Comparison of ENCODE assay signal across 14 mouse cellular contexts in the genomic region with DNA sequence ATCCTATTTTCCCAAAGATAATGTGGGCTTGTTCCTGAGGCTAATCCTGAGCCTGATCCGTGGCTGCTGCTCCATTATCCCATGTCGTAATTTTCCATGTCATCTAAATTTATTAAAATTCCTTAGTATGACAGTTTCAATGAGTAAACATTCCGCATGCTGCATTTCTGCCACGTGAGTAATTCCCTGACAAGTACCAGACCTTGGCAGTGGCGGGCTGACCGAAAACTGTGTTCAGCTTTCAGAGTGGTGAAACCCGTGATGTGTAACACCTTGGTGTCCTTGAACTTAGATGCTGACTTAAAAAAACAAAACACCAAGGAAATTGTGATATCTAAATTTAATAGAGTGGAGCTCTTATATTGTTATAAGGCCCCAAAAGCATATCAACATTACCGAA. TPM values are rescaled to one million over a fixed set of nuclear protein-coding genes. Genes with fewer than 3 reads are reported as not detected.
DNase-seq lines count a peak whose midpoint lies in the region; ATAC-seq lines count a peak whose summit lies in the region.
"Had no signal": no experiment of that assay in that cellular context is flagged by ENCODE, and none has a peak within 500 bp of the region (broad histone marks: within the 10 kb centered on the region; RNA-seq: fewer than 3 reads in every experiment).

No protein-coding gene starts in this region.

- H3K4me1 ChIP-seq in kidney, embryonic 14.5 days (ENCODE audit: control insufficient read depth, insufficient read depth, low read length), result peaks cover 8% of the 10 kb centered on the region; the same call in 1 of the 2 replicates
- H3K4me1 ChIP-seq in embryonic facial prominence, embryonic 15.5 days, result peaks cover 6% of the 10 kb centered on the region; the same call in 1 of the 2 replicates

- H3K27ac ChIP-seq in kidney, embryonic 14.5 days (ENCODE audit: low read depth, low read length), result no peak overlapping the region
- H3K27ac ChIP-seq in embryonic facial prominence, embryonic 15.5 days (replicated peaks), result peak overlapping the region; percentile 31; the same call in 1 of the 2 replicates
- H3K27ac ChIP-seq: macrophage; midbrain, embryonic 15.5 days; neural tube, embryonic 13.5 days had no signal

- no peak overlapping the region for H3K4me2 ChIP-seq in kidney, embryonic 14.5 days (replicated peaks; ENCODE audit: low read depth, low read length)
- no peak overlapping the region for H3K4me2 ChIP-seq in embryonic facial prominence, embryonic 15.5 days (replicated peaks)
- H3K4me2 ChIP-seq: midbrain, embryonic 15.5 days; neural tube, embryonic 13.5 days had no signal

- WGBS in kidney, embryonic 14.5 days, result 89% methylated on average over 8 of the region's 8 CpGs
- 62% methylated on average over 8 of the region's 8 CpGs for WGBS in embryonic facial prominence, embryonic 15.5 days

- peaks cover 52% of the 10 kb centered on the region for H3K36me3 ChIP-seq in kidney, embryonic 14.5 days (ENCODE audit: control insufficient read depth, insufficient read depth, low read length)
- H3K36me3 ChIP-seq in embryonic facial prominence, embryonic 15.5 days, result peaks cover 36% of the 10 kb centered on the region

- H3K27me3 ChIP-seq in kidney, embryonic 14.5 days (ENCODE audit: control insufficient read depth, insufficient read depth, low read length), result no peaks in the 10 kb centered on the region
- H3K27me3 ChIP-seq in embryonic facial prominence, embryonic 15.5 days, result no peaks in the 10 kb centered on the region
- H3K27me3 ChIP-seq: midbrain, embryonic 15.5 days; neural tube, embryonic 13.5 days had no signal

- H3K4me3 ChIP-seq in kidney, embryonic 14.5 days (ENCODE audit: low read length), result no peak overlapping the region
- no peak overlapping the region for H3K4me3 ChIP-seq in embryonic facial prominence, embryonic 15.5 days (replicated peaks)
- H3K4me3 ChIP-seq: midbrain, embryonic 15.5 days; neural tube, embryonic 13.5 days had no signal

- ATAC-seq in kidney, embryonic 14.5 days (ENCODE audit: low FRiP score, low TSS enrichment), result no peak
- no peak for ATAC-seq in embryonic facial prominence, embryonic 15.5 days (ENCODE audit: insufficient number of reproducible peaks, low FRiP score, low TSS enrichment, low read depth)
- no peak for ATAC-seq in granulocyte monocyte progenitor cell, adult 5-6 weeks (replicated peaks; ENCODE audit: poor library complexity, severe bottlenecking)
- ATAC-seq: intestine, embryonic 16.5 days; midbrain, embryonic 15.5 days had no signal

- no peaks in the 10 kb centered on the region for H3K9me3 ChIP-seq in kidney, embryonic 14.5 days (ENCODE audit: control insufficient read depth, low read length)
- no peaks in the 10 kb centered on the region for H3K9me3 ChIP-seq in embryonic facial prominence, embryonic 15.5 days (replicated peaks)
- H3K9me3 ChIP-seq: midbrain, embryonic 15.5 days; neural tube, embryonic 13.5 days had no signal

- DNase-seq in adrenal gland, adult (ENCODE audit: inconsistent age in 2 of 2, low spot score in 1 of 2), result peak; percentile 60 to 83
- no peak for DNase-seq in adrenal gland, postnatal 4 days (ENCODE audit: low spot score in 2 of 2)
- peak; percentile 64 for DNase-seq in kidney, adult 9 months
- DNase-seq in MN1 (ENCODE audit: low spot score), result peak; percentile 27
- no peak for DNase-seq in spleen, adult 18-20 months
- DNase-seq: retina, postnatal 1 day had no signal

- no peak overlapping the region for H3K9ac ChIP-seq in kidney, embryonic 14.5 days (ENCODE audit: low read depth, low read length)
- H3K9ac ChIP-seq in embryonic facial prominence, embryonic 15.5 days, result no peak overlapping the region
- H3K9ac ChIP-seq: midbrain, embryonic 15.5 days; neural tube, embryonic 13.5 days had no signal

RNA-seq across cellular contexts. Expression of gene Pkd2, which starts 6.0 kb away (rescaled TPM):
- total RNA-seq in adrenal gland, postnatal 4 days (2021), result 10 to 100 TPM; 52.6 to 59.5 TPM
- 15.3 and 29.3 TPM in 2 replicates for polyA plus RNA-seq in kidney, embryonic 14.5 days (2014; fragmentation: Nextera tagmentation; extraction: Ambion mirVana)
- 18.4 and 19.9 TPM in 2 replicates for polyA plus RNA-seq in embryonic facial prominence, embryonic 15.5 days (2015; fragmentation: Nextera tagmentation; extraction: Ambion mirVana)
- 4.3 and 4.8 TPM in 2 replicates for total RNA-seq in granulocyte monocyte progenitor cell, adult 5-6 weeks (2014; fragmentation: Nextera tagmentation)
- total RNA-seq in granulocyte monocyte progenitor cell, adult 5-6 weeks (2017), result 3.5 TPM in 2 replicates
- total RNA-seq: MEL had no signal

RNA-seq across cellular contexts. Expression of gene Spp1, which starts 30.4 kb away (rescaled TPM):
- 10 to 100 TPM in 1 of 2 experiments, 1 to 10 TPM in 1; 5.8 to 55.5 TPM for total RNA-seq in adrenal gland, postnatal 4 days (2021)
- 6.5 and 6.7 TPM in 2 replicates for polyA plus RNA-seq in kidney, embryonic 14.5 days (2014; fragmentation: Nextera tagmentation; extraction: Ambion mirVana)
- 431 and 448 TPM in 2 replicates for polyA plus RNA-seq in embryonic facial prominence, embryonic 15.5 days (2015; fragmentation: Nextera tagmentation; extraction: Ambion mirVana)
- 3.7 and 6.6 TPM in 2 replicates for total RNA-seq in granulocyte monocyte progenitor cell, adult 5-6 weeks (2014; fragmentation: Nextera tagmentation)
- 2.3 and 14.9 TPM in 2 replicates for total RNA-seq in granulocyte monocyte progenitor cell, adult 5-6 weeks (2017)

RNA-seq across cellular contexts. Expression of gene BC005561, which starts 42.9 kb away (rescaled TPM):
- 10 to 100 TPM; 12.8 to 15.6 TPM for total RNA-seq in adrenal gland, postnatal 4 days (2021)
- 15.9 and 16.3 TPM in 2 replicates for polyA plus RNA-seq in kidney, embryonic 14.5 days (2014; fragmentation: Nextera tagmentation; extraction: Ambion mirVana)
- polyA plus RNA-seq in embryonic facial prominence, embryonic 15.5 days (2015; fragmentation: Nextera tagmentation; extraction: Ambion mirVana), result 12.4 and 12.8 TPM in 2 replicates
- 14.7 and 15.2 TPM in 2 replicates for total RNA-seq in granulocyte monocyte progenitor cell, adult 5-6 weeks (2014; fragmentation: Nextera tagmentation)
- 11.5 and 16.8 TPM in 2 replicates for total RNA-seq in granulocyte monocyte progenitor cell, adult 5-6 weeks (2017)

Comparison
In these comparisons a context has a peak if more than half of its experiments do, and no peak if none do; other contexts are left out.
1. DNase-seq: peak in adrenal gland, adult (2 of 2), kidney, adult 9 months (single experiment) and MN1 (single experiment); none in adrenal gland, postnatal 4 days (0 of 2) and spleen, adult 18-20 months (0 of 2).
2. RNA of gene Pkd2, which starts 6.0 kb away (total RNA-seq): 52.6 to 59.5 TPM in adrenal gland, postnatal 4 days; 3.5 to 4.8 TPM in granulocyte monocyte progenitor cell, adult 5-6 weeks; every median in the first group is over 4 times any median in the second.